Mouse (Mus musculus): ENCODE results near the gene Notch4.

Notch4 gene

GRCm38 (mm10) chr17:34593752-34594525 lies 29.9 kb downstream of the Notch4 start:
- DNase-seq (ENCODE audit: low spot score in 2 of 2), result no peak

- DNase-seq (ENCODE audit: low spot score in 2 of 2), result no peak
Observed at GRCm38 (mm10) chr17:34596098-34596497, 32.0 kb downstream of the Notch4 start.

- DNase-seq (ENCODE audit: low spot score in 2 of 2), result no peak
Observed at GRCm38 (mm10) chr17:34597566-34598095, 33.6 kb downstream of the Notch4 start, which contains the start of gene Ager. Gene Ager (plus strand): TSS chr17:34597862.

GRCm38 (mm10) chr17:34599891-34600290 lies 35.8 kb downstream of the Notch4 start:
- no peak for DNase-seq (ENCODE audit: low spot score in 2 of 2)

- no peak for DNase-seq (ENCODE audit: low spot score in 2 of 2)
Observed at GRCm38 (mm10) chr17:34601796-34602195, 37.7 kb downstream of the Notch4 start.

GRCm38 (mm10) chr17:34603375-34604060 lies 39.5 kb downstream of the Notch4 start, which contains the start of gene Rnf5:
Gene Rnf5 (minus strand): TSS chr17:34603690.
- DNase-seq (ENCODE audit: low spot score in 2 of 2), result peak; percentile 100

GRCm38 (mm10) chr17:34604061-34604508 lies 40.0 kb downstream of the Notch4 start, which contains the start of gene Agpat1:
Gene Agpat1 (plus strand): TSS chr17:34604262.
- DNase-seq (ENCODE audit: low spot score in 2 of 2), result peak; percentile 98

- DNase-seq (ENCODE audit: low spot score in 2 of 2), result no peak
Observed at GRCm38 (mm10) chr17:34604511-34605237, 40.6 kb downstream of the Notch4 start.

- peak; percentile 91 to 97 for DNase-seq (ENCODE audit: low spot score in 2 of 2)
Observed at GRCm38 (mm10) chr17:34605609-34606008, 41.5 kb downstream of the Notch4 start.

GRCm38 (mm10) chr17:34606186-34607039 lies 42.3 kb downstream of the Notch4 start:
- no peak for DNase-seq (ENCODE audit: low spot score in 2 of 2)

GRCm38 (mm10) chr17:34607997-34608396 lies 43.9 kb downstream of the Notch4 start:
- no peak for DNase-seq (ENCODE audit: low spot score in 2 of 2)

- no peak for DNase-seq (ENCODE audit: low spot score in 2 of 2)
Observed at GRCm38 (mm10) chr17:34611050-34611449, 47.0 kb downstream of the Notch4 start.

GRCm38 (mm10) chr17:34613054-34613645 lies 49.1 kb downstream of the Notch4 start:
- DNase-seq (ENCODE audit: low spot score in 2 of 2), result no peak

GRCm38 (mm10) chr17:34613830-34614229 lies 49.8 kb downstream of the Notch4 start:
- no peak for DNase-seq (ENCODE audit: low spot score in 2 of 2)

- DNase-seq (ENCODE audit: low spot score in 2 of 2), result no peak
Observed at GRCm38 (mm10) chr17:34615871-34616270, 51.8 kb downstream of the Notch4 start, which contains the start of gene Egfl8. Gene Egfl8 (minus strand): TSS chr17:34615971.

GRCm38 (mm10) chr17:34618999-34619398 lies 54.9 kb downstream of the Notch4 start:
- DNase-seq (ENCODE audit: low spot score in 2 of 2), result no peak

- DNase-seq (ENCODE audit: low spot score in 2 of 2), result no peak
Observed at GRCm38 (mm10) chr17:34621006-34621405, 56.9 kb downstream of the Notch4 start.

- no peak for DNase-seq (ENCODE audit: low spot score in 2 of 2)
Observed at GRCm38 (mm10) chr17:34623161-34623560, 59.1 kb downstream of the Notch4 start.

GRCm38 (mm10) chr17:34624981-34625380 lies 60.9 kb downstream of the Notch4 start:
- no peak for DNase-seq (ENCODE audit: low spot score in 2 of 2)

- no peak for DNase-seq (ENCODE audit: low spot score in 2 of 2)
Observed at GRCm38 (mm10) chr17:34626062-34626772, 62.1 kb downstream of the Notch4 start.
